Mouse (Mus musculus): Measurements from ENCODE around the gene Ddx39.

Gene Ddx39

DNA sequence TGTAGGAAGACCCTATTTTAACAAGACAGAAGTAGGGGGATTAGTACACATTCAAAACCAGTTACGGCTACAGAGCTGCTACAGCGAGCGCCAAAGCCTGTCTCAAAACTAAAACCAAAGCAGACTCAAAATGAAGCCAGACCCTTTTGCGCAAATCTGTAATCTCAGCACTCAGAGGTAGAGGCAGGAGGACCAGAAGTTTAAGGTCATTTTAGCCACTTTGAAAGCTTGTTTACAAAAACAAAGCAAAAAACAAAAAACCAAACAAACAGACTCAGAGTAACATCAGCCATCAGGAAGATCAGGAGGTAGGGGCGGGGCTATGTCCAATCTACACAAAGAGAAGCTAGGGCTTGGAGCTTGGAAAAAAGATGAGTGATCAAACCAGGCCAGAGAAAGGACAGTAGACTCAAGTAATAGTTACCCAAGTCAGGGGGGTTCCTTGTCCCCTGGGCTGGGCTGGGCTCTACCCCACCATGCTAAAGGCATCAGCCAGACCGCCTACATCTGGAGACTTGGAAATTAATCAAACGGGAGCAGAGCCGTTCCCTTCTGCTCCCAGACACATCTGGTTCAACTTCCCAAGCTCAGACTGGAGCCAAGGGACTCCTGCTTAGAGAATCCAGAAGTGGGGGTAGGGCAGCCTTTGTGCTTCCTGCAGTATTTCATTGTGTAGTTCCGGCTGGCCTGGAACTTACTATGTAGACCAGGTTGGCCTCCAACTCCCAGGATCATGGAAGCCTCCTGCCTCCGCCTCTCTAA, 24.2 kb downstream of the Ddx39 start:
- DNase-seq (ENCODE audit: low spot score), result no peak

DNA sequence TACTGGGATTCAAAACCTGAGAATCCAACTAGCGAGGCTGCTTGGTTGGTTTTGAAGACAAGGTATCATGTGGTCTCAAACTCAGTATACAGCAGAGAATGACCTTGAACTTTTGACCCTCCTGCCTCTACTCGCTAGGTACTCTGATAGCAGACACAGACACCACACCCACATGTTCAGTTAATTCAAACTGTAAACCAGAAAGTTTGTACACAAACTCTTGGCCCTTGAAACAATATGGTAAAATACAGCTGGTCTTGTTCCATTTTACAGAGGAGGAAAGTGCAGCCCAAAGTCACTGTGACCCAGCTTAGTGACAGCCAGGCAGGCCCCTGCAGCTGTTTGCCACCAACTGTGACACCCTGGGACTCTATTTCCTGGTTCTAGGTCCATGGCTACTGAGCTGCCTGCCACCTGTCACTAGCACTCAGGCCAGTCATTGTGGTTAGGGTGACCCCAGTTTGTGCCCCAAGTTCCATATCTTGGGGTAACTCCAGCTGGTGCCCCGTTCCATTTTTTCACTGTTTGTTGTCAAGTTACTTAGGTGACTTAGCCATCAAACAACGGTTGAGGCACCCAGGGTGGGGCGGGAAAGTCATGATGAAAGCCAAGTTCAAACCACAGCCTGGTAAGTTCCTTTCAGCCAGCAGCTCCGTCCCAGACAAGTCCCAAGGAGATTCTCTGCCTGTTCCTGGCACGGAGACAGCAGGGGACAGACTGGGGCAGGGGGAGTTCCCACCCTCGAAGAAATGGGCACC, 24.9 kb downstream of the Ddx39 start:
- peak; percentile 89 for DNase-seq (ENCODE audit: low spot score)

DNA sequence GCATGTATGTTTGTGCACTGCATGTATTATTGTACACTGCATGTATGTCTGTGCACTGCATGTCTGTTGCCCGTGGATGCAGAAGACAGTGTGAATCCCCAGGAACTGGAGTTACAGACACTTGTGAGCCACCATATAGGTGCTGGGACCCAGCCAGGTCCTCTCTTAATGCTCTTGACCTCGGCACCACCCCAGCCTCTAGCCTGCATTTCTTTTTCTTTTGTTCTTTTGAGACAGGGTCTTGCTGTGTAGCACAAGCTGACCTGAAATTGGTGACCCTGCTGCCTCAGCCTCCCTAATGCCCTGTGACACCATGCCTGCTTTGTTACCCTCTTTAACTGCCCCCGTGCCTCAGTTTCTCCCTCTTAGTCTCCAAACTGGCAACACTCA, 25.6 kb downstream of the Ddx39 start:
- DNase-seq (ENCODE audit: low spot score), result no peak

DNA sequence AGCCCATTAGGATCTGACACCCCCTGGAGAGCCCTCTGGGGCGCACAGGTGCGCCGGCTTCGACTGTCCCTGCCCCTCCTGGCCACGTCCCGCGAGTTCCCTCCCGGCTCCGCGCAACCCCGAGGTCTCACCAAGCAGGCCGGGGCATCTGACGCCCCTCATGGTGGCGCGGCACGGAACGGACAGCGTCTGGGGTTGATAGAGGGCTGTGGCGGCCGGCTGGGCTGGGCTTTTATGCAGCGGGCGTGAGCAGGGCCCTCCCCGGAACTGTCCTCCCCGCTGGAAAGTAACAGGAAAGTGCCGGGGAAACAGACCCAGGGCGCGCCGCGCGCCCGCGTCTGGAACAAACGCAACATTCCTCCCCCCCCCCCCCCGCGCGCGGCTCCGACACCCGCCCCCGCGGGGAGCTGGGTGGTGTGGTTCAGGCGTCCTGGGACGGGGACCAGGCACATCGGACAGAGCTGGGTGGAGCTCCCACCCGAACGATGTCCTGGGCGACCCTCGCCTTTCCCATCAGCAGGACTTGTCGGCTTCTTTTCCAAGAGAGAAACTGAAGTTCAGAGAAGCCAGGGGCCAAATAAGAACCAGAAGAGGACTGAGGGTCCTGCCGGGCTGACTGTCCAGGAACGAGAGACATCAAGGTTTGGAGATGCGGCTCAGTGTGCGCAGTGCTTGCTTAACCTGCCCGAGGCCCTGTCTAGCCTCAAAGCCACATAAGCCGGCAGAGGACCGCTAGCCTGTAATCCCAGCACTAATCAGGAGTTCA, 26.2 kb downstream of the Ddx39 start, which contains the start of gene Adgre5:
Adgre5 (minus strand) TSS at position 351 of the 766 bp plus-strand sequence.
- DNase-seq (ENCODE audit: low spot score), result peak; percentile 63

DNA sequence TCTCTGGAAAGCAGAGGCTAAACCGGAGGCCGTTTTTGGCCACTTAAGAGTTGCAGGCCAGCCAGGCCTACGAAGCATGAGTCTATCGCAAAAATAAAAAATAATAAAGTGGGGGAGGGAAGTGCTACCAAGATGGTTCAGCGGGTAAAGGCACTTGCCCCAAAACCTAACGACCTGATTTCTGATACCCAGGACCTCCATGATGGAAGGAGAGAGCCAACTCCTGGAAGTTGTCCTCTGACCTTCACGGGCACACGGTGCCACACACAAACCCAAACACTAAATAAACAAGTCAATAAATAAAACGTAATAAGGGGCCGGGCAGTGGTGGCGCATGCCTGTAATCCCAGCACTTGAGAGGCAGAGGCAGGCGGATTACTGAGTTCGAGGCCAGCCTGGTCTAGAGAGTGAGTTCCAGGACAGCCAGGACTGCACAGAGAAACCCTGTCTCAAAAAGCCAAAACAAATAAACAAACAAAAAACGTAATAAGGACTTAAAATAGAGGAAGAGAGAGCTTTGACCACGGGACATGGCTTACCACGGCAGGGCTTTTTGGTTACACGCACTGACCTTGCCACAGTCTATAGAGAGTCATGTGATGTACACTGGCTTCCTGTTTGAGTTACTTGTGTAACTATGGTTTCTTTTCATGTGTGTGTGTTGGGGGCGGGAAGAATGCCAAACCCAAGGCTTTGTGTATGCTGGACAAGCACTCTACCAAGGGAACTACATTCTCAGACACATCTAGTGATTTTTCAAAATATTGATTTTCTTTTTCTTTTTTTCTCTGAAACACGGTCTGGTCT, 27.1 kb downstream of the Ddx39 start:
- DNase-seq (ENCODE audit: low spot score), result peak; percentile 76

DNA sequence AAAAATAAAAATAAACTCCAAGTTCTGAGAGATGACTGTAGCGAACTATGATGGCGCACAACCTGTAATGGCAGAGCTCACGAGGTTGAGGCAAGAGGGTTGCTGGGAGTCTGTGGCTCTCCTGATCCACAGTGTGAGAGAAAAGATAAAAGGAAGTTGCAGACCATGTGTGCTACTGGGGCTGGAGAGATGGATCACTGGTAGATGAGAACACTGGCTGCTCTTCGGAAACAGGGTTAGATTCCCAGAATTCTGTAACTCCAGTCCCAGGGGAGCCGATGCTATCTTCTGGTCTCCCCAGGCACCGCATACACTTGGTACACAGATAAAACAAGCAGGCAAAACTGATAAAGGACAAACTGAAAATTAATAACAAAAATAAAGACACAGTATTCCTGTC, 28.0 kb downstream of the Ddx39 start:
- no peak for DNase-seq (ENCODE audit: low spot score)

DNA sequence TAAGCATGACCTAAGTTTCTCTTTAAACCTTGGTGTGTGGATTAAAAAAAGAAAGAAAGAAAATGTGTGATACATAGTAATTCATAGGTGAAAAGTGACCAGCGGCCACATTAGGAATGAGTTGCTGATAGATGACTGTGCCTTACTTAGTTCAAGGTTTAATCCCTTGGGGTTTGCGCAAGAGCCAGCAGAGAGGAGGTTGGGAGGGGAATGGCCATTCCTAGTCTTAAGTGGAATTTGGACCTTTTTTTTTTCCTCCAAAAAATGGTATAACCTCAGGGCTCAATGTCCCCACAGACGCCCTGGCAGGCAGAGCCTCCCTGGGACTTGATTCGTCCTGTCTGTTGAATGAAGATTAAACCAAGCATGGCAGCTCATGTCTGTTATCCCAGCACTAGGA, 29.1 kb downstream of the Ddx39 start:
- DNase-seq (ENCODE audit: low spot score), result no peak

DNA sequence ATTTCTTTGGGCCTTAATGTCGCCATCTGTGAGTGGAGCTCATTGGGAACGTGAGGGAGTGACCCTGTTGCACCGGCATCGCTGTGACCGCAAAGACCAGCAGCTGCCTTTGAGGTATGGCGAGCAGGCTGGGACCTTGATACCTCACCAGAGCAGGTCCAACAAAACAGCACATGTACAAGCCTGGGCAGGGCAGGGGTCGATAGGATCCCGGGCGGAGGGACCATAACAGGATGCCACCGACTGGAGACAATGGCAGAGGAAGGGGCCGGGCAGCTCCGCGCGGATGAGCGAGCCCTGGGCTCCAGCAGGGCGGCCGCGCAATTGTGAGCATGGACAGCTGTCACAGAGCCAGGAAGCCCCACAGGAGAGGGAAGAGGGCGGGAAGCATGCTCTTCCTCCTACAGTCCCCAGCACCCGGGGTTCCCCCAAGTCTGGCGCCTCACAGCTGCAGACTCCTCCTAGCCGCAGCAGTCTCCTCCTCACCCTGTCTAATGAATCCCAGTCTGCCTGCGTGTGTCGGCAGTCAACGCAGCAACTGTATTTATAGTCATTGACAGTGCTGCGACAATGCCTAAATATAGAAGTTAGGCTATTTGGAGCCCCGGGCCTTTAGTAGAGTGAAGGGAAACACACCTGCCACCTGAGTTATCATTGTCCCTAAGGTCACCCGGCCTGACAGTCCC, 32.8 kb downstream of the Ddx39 start:
- peak; percentile 83 for DNase-seq (ENCODE audit: low spot score)

DNA sequence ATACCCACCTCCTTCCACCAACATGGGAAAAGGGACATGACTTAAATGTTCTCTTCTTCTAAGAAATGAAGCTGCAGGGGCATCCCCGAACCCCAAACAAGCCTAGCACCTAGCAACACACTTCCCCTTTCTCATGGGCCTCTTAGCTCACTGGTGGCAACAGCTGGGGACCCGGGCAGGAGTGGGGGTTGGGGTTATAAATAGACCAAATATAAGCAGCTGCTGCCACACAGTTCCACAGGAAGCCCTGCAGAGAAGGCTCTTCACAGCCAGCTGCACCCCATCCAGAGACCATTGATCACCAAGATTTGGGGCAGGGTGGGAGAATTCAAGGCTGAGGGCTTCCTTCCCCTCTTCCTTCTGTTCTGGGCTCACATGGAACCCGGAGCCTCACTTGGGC, 33.7 kb downstream of the Ddx39 start:
- peak; percentile 96 for DNase-seq (ENCODE audit: low spot score)

DNA sequence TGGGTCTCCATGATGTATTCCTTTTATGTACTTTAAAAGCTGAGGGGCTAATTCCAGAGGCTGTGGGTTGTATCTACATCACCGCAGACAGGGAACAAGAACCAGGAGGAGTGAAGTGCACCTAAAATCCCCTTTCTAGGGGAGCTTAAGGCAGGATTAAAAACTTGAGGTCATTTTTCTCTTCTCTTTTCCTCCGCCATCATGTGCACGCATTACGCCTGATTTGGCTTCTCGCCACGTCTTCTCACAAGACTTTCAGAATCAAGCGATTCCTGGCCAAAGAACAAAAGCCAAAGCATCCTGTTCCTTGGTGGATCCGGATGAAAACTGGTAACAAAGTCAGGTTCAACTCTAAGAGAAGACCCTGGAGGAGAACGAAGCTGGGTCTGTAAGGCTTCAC, 34.3 kb downstream of the Ddx39 start:
- no peak for DNase-seq (ENCODE audit: low spot score)

DNA sequence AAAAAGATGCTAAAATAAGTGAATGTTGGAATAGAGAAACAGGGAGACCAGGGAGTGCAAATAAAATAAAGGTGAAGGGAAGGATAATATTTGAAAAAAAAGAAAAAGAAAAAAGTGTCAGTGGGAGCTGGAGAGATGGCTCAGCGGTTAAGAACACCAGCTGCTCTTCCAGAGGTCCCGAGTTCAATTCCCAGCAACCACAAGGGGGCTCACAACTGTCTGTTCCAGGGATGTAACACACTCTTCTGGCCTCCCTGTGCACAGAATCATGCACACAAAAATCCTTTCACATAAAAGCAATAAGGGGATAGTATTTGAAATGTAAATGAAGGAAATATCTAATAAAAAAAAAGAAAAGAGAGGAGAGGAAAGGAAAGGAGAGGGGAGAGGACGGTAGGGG, 39.2 kb downstream of the Ddx39 start:
- DNase-seq (ENCODE audit: low spot score), result no peak

DNA sequence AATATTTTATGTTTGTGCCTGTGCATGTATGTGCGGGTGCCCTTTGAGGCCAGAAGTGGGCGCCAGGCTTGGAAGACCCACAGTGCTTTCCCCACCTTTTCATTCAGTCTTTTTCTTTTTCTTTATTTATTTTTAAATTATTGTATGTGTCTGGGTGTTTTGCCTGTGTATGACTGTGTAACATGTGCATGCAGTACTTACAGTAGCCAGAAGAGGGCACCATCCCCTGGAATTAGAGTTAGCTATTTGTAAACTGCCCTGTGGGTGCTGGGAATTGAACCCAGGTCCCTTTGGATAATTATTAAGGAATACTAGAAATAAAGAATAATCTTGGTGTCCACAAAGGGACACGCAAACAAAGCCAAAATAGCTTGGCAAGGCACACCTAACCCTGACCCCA, 41.3 kb downstream of the Ddx39 start:
- DNase-seq (ENCODE audit: low spot score), result peak; percentile 41

DNA sequence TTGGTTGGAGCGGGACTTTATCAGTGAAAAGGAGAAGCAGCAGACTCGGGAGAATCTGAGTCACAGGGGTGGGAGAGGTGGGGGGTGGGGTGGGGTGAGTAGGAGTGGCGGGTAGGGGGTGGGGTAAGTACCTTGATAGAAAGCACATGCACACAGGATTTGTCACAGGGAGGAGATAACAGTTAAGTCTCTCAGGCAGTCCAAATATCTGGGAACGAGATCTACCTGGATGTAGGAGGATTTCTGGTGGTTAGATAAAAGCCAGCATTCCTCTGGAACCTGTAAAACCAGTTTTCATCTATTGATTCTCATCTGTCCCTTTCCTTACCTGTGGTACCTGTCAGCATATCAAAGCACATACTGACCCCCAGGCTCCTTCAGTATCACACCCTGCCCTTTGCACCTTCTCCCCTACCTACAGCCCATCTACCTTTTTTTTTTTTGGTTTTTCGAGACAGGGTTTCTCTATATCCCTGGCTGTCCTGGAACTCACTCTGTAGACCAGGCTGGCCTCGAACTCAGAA, 42.2 kb downstream of the Ddx39 start:
- DNase-seq (ENCODE audit: low spot score), result no peak

DNA sequence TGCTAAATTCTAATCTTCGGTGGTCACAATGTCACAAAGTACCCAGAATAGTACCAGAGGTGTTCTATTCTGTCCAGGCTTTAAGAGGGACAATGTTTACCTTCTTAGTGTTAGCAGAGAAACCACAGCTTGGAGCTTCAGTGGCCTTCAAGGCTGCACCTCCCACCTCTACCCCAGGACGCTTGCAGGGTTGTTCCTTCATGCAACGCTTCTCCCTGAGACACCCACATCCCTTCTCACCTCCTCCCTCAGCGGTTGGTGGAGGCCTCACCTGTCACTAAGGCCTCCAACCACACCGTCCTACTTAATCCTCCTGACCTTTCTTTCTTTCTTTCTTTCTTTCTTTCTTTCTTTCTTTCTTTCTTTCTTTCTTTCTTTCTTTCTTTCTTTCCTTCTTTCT, 43.3 kb downstream of the Ddx39 start:
- peak; percentile 64 for DNase-seq (ENCODE audit: low spot score)

DNA sequence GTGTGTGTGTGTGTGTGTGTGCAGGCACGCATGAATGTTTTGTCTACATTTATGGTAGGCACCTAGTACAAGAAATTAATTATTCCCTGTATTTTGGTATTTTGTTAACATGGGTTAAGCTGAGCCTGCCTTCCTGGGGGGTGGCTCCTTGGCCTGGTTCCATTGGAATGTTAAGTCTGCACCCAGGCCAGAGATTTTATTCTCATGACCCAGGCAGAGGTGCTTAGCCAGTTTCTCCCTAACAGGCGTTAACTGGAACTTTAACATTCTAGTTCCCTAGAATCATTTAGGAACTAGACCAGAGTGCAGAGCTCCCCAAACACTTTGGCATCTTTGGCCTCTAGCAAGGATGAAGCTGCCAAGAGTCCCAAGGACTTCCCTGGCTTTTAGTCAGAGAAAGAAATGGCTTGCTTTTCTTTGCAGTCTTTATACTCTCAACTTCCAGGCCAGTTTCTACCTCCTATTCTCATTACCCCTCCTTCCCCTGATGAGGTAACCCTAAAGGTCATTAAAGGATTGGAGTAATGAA, 44.3 kb downstream of the Ddx39 start:
- no peak for DNase-seq (ENCODE audit: low spot score)

DNA sequence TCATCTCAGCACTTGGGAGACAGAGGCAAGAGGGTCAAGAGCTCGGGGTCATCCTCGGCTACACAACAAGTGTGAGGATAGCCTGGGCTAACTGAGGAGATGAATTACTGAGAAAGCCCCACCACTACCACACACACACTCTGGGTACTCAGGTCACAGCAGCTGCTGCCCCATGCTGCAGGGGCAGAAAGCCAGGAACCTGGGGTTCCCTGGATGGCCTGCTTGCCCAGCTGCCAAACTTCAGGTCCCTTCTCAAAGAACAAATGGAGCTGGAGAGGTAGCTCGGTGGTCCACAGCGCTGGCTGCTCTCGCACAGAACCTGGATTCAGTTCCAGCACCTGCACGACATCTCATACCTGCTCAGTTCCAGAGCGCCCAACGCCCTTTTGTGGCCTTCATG, 49.1 kb downstream of the Ddx39 start:
- no peak for DNase-seq (ENCODE audit: low spot score)

DNA sequence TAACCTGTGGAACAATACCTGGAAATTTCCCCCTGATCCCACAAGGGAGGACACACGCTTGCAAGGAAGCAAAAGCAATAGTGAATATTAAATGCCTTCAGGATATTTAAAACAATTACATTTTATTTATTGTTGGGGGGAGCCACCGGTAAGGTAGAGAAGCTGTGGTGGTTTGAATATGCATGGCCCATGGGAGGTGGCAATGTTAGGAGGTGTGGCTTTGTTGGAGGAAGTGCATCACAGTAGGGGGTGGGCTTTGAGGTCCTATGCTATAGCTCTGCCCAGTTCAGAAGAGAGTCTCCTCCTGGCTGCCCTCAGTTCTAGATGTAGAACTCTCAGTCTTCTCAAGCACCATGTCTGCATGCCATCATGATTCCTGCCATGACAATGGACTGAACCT, 49.7 kb downstream of the Ddx39 start:
- no peak for DNase-seq (ENCODE audit: low spot score)

DNA sequence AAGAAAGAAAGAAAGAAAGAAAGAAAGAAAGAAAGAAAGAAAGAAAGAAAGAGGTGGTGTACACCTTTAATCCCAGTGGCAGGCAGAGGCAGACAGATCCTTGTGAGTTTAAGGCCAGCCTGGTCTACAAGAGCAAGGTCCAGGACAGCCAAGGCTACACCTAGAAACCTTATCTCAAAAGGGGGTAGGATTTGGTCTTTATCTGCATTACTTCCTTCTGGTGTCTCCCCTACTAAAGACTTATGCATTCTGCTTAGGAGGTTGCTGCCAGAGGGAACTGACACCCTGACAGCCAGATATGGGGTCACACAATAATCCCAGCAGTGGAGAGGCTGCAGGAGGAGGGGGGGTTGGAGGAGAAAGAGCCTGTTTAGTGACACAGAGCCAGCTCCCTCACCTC, 50.7 kb downstream of the Ddx39 start:
- no peak for DNase-seq (ENCODE audit: low spot score)

DNA sequence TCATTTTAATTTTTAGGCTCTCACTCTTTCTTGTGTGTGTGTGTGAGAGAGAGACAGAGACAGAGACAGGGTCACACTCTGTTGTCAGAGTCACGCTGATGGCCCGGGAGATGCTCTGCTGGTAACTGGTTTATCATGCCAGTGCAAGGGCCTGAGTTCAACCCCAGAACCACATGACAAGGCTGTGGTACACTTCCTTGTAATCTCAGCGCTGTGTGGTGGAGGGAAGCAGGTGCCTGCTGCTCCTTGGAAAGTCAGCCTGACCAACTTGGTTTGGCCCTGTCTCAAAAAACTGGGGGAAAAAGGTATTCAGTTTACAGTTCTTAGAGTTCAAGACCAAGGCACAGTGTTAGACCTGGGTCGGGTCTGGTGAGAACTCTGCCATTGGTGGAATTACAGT, 52.5 kb downstream of the Ddx39 start:
- DNase-seq (ENCODE audit: low spot score), result no peak

DNA sequence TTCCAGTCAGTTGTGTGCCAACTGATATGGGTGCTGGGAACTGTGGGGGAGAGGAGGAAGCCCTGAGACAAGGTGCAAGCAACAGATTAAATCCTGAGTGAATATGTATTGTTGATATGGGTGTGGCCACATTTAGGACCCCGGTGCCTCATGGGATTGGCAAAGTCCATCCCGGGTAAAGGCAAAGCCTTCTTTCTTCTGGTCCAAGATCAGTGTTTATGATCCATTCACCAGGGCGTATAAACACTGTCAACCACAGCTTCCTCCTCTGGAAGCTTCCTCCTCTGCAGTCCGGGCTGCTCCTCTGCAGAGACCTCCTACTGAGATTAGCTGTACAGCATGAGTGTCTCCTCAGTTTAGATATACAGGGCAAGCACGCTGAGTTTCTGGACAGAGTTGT, 53.5 kb downstream of the Ddx39 start:
- DNase-seq (ENCODE audit: low spot score), result peak; percentile 21

DNA sequence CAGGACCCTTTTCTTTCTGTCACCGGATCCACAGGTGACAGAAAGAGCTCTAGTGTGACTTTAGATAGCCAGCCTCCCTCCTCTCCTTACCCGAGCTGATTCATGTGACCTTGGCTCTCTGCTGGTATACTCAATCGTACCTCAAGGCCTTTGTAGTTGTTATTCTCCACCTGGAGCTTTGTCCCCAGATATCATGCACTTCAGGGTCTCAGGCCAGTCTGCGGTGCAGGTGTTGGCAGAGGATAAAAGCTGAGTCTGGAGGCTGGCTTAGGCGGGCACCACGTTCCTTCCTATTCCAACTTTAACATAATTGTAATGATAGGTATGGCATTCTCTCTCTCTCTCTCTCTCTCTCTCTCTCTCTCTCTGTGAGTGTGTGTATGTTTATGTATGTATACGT, 54.7 kb downstream of the Ddx39 start:
- no peak for DNase-seq (ENCODE audit: low spot score)

All from T-cell, adult 2 months (primary cell).